Mouse (Mus musculus) cortical plate, adult 2 months (tissue): ENCODE results near the gene Lgals12.

ENCODE experiments used
- CTCF ChIP-seq: fragments of 200-500 bp; IDR thresholded peaks from 2 replicates; pipeline ENCODE4 v1.5.1; 2011; ENCODE audit warnings: mild to moderate bottlenecking, control low read depth, low read length; ENCODE audit not compliant: insufficient read depth; ENCODE audit errors: extremely low read depth
- POLR2A ChIP-seq: fragments of 200-500 bp; IDR thresholded peaks from 2 replicates; pipeline ENCODE4 v1.6.1; 2011; ENCODE audit warnings: mild to moderate bottlenecking, low read length, control low read depth; ENCODE audit not compliant: insufficient read depth; ENCODE audit errors: extremely low read depth

DNA sequence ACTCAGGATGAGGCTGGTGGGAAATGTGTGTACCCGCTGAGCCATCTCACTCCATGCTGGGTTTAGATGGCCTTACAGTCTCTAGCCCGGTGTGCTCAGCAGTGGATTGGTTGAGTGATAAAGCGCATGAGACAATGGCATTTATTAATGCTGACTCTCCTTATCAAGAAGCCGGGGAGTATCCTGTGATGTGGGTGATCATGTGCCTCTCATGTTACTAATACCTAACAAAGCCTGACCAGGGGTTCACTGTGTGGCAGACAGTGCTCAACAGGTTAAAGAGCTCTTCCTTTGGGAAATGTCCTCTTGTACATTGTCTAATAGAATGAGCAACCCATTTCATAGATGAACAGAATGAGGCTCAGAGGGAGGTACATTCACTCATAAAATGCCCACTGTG, 52.1 kb downstream of the Lgals12 start:
- TF ChIP-seq POLR2A, result no peak
- TF ChIP-seq CTCF, result no peak
